Mouse (Mus musculus) left cerebral cortex, adult 2 months (tissue): ENCODE data around the gene Git1. TPM values are rescaled to one million over a fixed set of nuclear protein-coding genes. Genes with fewer than 3 reads are reported as not detected.

Experiments used
- DNase-seq, 2 experiments: peaks; one replicate each; pipeline ENCODE4 v3.0.0; 2021 to 2022; ENCODE audit warnings: low spot score in 2 of 2, mixed read lengths in 1 of 2; ENCODE audit errors: extremely low spot score in 1 of 2
- H3K27ac ChIP-seq: fragments of 200-600 bp; 2 replicates; pipeline ENCODE4 v1.8.1; 2022
- H3K4me3 ChIP-seq: fragments of 200-600 bp; 2 replicates; pipeline ENCODE4 v1.8.1; 2022
- CTCF ChIP-seq: fragments of 200-600 bp; IDR thresholded peaks from 2 replicates; pipeline ENCODE4 v1.8.1; 2022; ENCODE audit warnings: antibody characterized with exemption, mild to moderate bottlenecking, moderate library complexity
- intact Hi-C: fragments of 180-260 bp; cut with DNase I; formaldehyde crosslinking; loops from one replicate; pipeline ENCODE4 v1.15.1; 2025
- total RNA-seq, 2 experiments: library from RNA; stranded (reverse); gene quantifications; 2 replicates each; pipeline ENCODE4 v1.2.3; 2021

Gene Git1
- total RNA-seq, 2 experiments from 2014 or later, result 297 to 305 TPM

- Histone ChIP-seq H3K4me3 (no peak overlapping the region), H3K27ac (no peak overlapping the region)
- intact Hi-C loops, result loop anchor here (5.0 to 10.0 kb wide), 2 partner anchors 122 to 289 kb away; no protein-coding TSS in a partner anchor
- no peak for DNase-seq
- TF ChIP-seq CTCF, result no peak
Measured at GRCm38 (mm10) chr11:77505291-77505980, 12.1 kb downstream of the Git1 start.

GRCm38 (mm10) chr11:77506273-77506672 lies 12.9 kb downstream of the Git1 start:
- peak in 1 of 2 experiments; percentile 13 for DNase-seq
- intact Hi-C loops, result loop anchor here (5.0 to 10.0 kb wide), 2 partner anchors 121 to 289 kb away; no protein-coding TSS in a partner anchor
- Histone ChIP-seq H3K27ac (no peak overlapping the region), H3K4me3 (no peak overlapping the region)
- no peak for TF ChIP-seq CTCF

GRCm38 (mm10) chr11:77506941-77507340 lies 13.6 kb downstream of the Git1 start:
- TF ChIP-seq CTCF, result no peak
- DNase-seq, result no peak
- intact Hi-C loops, result loop anchor here (5.0 to 10.0 kb wide), 2 partner anchors 120 to 288 kb away; no protein-coding TSS in a partner anchor
- H3K27ac ChIP-seq, result no peak overlapping the region
- no peak overlapping the region for H3K4me3 ChIP-seq

- TF ChIP-seq CTCF, result no peak
- DNase-seq, result peak in 1 of 2 experiments; percentile 12
- intact Hi-C loops, result loop anchor here (5.0 to 10.0 kb wide), 2 partner anchors 120 to 287 kb away; no protein-coding TSS in a partner anchor
- Histone ChIP-seq H3K27ac (no peak overlapping the region), H3K4me3 (no peak overlapping the region)
Measured at GRCm38 (mm10) chr11:77507426-77507825, 14.1 kb downstream of the Git1 start.

GRCm38 (mm10) chr11:77508068-77509021 lies 15.0 kb downstream of the Git1 start:
- peak; percentile 84 to 85 for DNase-seq
- intact Hi-C loops, result loop anchor here (5.0 to 10.0 kb wide), 2 partner anchors 119 to 286 kb away; no protein-coding TSS in a partner anchor
- TF ChIP-seq CTCF, result peak; percentile 100
- peak overlapping the region; percentile 53 for H3K4me3 ChIP-seq
- peak overlapping the region; percentile 67 for H3K27ac ChIP-seq

GRCm38 (mm10) chr11:77511336-77511735 lies 18.0 kb downstream of the Git1 start:
- TF ChIP-seq CTCF, result no peak
- Histone ChIP-seq H3K27ac (no peak overlapping the region), H3K4me3 (no peak overlapping the region)
- DNase-seq, result no peak
- intact Hi-C loops, result no loop called here

- peak overlapping the region; percentile 76 for H3K4me3 ChIP-seq
- H3K27ac ChIP-seq, result peak overlapping the region; percentile 53; the same call in 1 of the 2 replicates
- no peak; the same call in 1 of the 2 replicates for TF ChIP-seq CTCF
- intact Hi-C loops, result no loop called here
- DNase-seq, result peak in 1 of 2 experiments; percentile 79
Measured at GRCm38 (mm10) chr11:77512891-77513810, 19.8 kb downstream of the Git1 start.

- H3K27ac ChIP-seq, result peak overlapping the region; percentile 40; the same call in 1 of the 2 replicates
- DNase-seq, result no peak
- no peak for TF ChIP-seq CTCF
- H3K4me3 ChIP-seq, result peak overlapping the region; percentile 47
- intact Hi-C loops, result no loop called here
Measured at GRCm38 (mm10) chr11:77513811-77514170, 20.4 kb downstream of the Git1 start.

- Histone ChIP-seq H3K4me3 (peak overlapping the region; percentile 48), H3K27ac (0 out of 2 replicates have a peak overlapping the region, but pooled peaks have one; percentile 13)
- DNase-seq, result no peak
- TF ChIP-seq CTCF, result no peak
- intact Hi-C loops, result no loop called here
Measured at GRCm38 (mm10) chr11:77514281-77514831, 21.0 kb downstream of the Git1 start.

GRCm38 (mm10) chr11:77514832-77515636 lies 21.7 kb downstream of the Git1 start, which contains the start of gene Abhd15:
Abhd15 (plus strand) TSS chr11:77515121.
- DNase-seq, result peak in 1 of 2 experiments; percentile 66
- Histone ChIP-seq H3K27ac (0 out of 2 replicates have a peak within 1 kb of the TSS, but pooled peaks have one; percentile 13), H3K4me3 (peak within 1 kb of the TSS; percentile 48)
- no peak; the same call in 1 of the 2 replicates for TF ChIP-seq CTCF
- intact Hi-C loops, result no loop called here
